Mouse (Mus musculus) T-helper 17 cell (primary cell): ENCODE data around the gene Pigo.

Experiments
- in situ Hi-C, 2 experiments: fragments of 300-600 bp; cut with MboI, MseI; formaldehyde crosslinking; loops; 1 replicate in 1 of 2; 2 replicates in 1 of 2; pipeline ENCODE4 v1.15.1; 2025; ENCODE audit warnings: high pct_unique_total_duplicates in 2 of 2

The Pigo gene

DNA sequence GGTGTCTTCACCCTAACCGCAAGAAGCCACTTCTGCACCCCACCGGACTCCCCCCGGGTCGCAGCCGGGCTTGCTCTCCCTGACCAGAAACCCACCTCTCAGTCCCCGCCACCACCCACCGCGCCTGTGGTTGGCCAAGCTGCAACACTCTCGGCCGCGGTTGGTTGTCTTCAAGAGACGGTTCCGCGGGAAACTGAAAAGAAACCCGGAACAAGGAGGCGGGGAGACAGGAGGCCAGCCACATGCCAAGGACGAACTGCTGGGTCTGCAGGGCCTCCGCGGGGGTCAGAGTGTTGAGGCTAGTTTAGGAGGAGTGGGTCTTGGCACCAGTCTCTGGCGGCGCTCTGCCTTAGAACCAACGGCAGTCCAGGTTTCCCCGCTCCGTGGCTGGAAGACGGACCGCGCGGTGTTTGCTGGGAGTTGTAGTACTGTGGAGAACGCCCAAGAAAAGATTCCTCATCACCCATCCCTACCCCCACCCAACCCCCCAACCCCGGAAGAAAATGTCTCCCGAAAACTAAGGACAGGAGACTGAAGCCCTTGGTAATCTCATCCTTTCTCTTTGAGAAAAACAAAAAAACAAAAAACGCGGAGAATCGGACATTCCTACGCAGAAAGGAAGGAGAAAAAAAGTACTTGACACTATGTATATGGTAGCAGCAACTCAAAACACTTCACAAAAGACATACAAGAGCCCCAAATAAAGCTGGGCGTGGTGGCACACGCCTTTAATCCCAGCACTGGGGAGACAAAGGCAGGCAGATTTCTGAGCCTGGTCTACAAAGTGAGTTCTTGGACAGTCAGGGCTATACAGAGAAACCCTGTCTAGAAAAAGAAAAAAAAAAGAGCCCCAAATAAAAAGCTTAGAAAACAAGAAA, 15.2 kb downstream of the Pigo start, which contains the start of gene Fancg:
Gene Fancg (minus strand): TSS at position 346 of the 878 bp plus-strand sequence.
- in situ Hi-C loops, result loop anchor here in 1 of 2 experiments (25.0 kb wide), 1 partner anchor 427 kb away; the partner anchor contains the start of genes Fam166b and Tesk1

DNA sequence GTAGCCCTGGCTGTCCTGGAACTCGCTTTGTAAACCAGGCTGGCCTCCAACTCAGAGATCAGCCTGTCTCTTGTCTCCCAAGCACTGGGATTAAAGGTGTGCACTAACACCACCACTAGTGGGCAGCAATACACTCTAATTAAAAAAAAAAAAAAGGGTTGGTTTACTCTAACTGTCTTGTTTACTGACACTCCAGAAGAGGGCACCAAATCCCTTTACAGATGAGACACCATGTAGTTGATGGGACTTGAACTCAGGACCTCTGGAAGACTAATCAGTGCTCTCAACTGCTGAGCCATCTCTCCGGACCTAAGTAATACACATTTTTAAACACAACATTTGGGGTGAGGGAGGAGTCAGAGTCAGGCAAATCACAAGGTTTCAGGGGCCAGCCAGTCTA, 19.9 kb downstream of the Pigo start:
- in situ Hi-C loops, result loop anchor here (10.0 to 25.0 kb wide), 2 partner anchors 432 to 559 kb away; partner anchors contain the start of genes Creb3 (in 1 of the 2), Fam166b (in 1 of the 2), Tesk1 (in 1 of the 2) and Tln1 (in 1 of the 2)

DNA sequence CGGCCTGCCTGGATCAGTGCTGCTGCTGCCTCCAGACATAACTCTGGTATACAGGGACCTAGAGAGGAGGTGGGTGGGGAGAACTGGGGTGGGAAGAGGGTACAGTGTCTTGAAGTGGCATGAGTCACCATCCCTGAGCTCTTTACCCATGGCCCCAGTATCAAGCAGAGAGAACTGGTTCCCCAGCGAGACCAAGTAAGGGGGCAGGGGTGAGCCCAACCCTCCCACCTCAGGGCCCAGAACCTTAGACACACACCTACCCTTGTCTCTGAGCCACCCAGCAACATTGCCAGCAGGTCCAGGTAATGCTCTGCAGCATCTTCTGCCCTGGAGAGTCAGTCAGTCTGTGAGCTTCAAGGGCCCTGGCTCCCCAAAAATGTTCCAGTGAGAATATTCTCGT, 20.7 kb downstream of the Pigo start:
- in situ Hi-C loops, result loop anchor here (10.0 to 25.0 kb wide), 2 partner anchors 432 to 560 kb away; partner anchors contain the start of genes Creb3 (in 1 of the 2), Fam166b (in 1 of the 2), Tesk1 (in 1 of the 2) and Tln1 (in 1 of the 2)

DNA sequence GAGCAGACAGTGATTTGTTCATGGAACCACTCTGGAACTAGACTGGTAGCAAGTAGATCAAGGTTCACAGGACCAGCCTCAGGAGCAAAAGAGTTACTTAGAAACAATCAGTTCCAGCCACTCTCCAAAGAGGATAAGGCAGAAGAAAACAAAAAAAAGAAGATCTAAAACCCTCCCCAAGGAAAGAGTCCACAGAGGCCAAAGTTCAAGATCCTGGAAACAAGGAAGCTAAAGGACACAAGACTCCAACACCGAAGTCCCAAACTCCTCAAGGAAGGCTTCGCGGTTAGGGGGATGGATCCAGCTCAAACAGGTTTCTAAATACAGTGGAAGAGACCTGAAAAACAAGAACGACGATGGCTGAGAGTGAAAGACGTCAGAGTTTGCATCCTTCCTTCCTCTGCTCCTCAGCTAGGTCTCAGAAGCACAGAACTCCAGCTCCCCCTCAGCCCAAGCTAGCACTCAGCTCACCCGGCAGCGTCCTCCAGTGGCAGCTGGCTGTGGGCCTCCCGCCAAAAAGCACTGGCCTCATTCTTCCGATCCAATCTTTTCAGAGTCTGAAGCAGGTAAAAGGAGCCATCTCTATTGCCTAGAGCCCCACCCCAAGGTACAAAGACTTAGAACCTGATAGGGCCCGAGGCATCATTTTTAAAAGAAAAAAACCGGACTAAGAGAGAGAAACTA, 22.7 kb downstream of the Pigo start:
- in situ Hi-C loops, result loop anchor here (10.0 to 25.0 kb wide), 2 partner anchors 434 to 562 kb away; partner anchors contain the start of genes Creb3 (in 1 of the 2), Fam166b (in 1 of the 2), Tesk1 (in 1 of the 2) and Tln1 (in 1 of the 2)

DNA sequence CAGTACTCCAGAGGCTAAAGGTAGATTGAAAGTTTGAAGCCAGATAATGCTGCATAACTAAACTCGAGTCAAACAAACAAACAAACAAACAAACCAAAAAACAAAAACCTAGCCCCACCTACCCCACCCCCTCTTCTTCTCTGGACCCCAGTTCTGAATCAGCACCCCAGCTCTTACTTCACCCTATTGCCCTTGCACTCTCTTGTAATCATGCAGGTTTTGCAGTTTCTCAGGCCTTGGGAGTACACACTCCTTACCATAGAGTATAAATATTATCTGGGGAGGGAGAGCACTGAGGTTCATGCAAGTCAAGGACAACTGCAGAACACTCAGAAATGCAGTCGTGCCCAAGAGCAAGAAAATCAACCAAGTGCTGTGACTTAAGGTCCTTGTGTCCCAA, 24.3 kb downstream of the Pigo start:
- in situ Hi-C loops, result loop anchor here (10.0 to 25.0 kb wide), 2 partner anchors 436 to 564 kb away; partner anchors contain the start of genes Creb3 (in 1 of the 2), Fam166b (in 1 of the 2), Tesk1 (in 1 of the 2) and Tln1 (in 1 of the 2)

DNA sequence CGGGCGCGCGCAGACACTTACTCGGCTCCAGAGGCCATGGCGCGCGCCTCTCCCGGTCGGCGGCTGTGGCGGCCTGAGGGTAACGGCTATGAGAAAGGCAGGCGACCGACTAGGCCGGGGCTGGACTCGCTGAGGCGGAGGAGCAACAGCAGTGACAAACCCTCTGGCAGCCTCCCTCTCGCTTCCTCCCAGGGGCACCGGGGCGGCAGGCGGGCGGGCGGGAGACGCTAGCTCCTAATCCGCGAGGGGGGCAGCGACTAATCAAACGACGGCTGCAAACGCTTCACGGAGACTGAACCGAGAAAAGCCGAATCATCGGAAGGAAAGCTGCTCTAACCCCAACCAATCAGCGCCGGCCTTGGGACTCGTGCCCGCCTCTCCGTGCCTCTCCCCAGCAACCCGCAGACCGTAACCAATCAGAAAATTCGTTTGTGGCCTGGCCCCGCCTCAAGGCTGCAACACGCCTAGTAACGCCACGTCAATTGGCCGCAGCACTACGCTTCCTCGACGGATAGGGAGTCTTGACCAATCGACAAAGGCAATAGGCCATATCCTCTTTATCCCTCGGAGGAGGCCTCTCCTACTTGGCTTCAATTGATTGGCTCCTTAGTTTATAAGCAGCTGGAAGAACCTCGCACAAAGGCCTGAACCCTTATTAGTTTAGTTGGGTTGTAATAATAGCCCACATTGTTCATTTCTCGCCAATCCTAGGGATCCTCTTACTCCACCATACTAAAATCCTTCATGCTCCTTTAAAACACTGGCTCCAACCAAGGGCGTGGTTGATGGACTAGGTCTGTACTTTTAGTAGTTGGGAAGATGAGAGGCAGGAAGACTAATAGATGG, 25.3 kb downstream of the Pigo start, which contains the start of gene Vcp:
Gene Vcp (minus strand): TSS at position 367 of the 846 bp plus-strand sequence.
- in situ Hi-C loops, result loop anchor here (10.0 to 25.0 kb wide), 2 partner anchors 437 to 564 kb away; partner anchors contain the start of genes Creb3 (in 1 of the 2), Fam166b (in 1 of the 2), Tesk1 (in 1 of the 2) and Tln1 (in 1 of the 2)

DNA sequence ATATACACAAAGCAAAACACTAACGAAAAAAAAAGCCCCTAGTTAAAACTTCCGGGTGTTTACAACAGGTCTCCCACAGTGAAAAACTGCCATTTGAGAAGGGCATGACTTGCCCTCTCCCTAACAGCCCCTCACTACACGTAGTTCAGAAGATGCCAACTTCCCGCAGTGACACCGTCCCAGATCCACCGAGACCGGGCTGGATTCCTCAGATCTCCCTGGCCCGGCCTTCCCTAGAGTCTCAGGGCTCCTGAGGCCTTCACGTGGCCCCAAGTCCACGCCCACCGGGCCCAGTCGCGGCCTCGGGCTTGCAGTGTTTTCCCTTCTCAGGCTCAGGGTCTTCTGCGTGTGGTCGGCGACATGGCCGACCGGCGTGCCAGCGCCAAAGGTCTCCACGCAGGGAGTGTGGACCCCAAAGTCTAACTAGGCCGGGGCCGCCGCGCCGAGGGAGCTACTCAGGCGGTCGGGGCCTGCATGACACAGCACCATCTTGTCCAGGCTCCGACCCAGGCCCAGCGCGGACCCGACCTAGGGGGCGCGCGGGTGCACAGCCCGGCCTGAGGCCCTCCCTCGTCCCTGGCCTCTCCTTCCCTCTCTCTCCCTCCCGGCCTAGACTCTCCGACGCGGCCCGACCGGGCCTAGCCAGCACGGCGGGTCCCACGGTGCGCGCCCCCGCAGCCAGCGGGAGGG, 26.0 kb downstream of the Pigo start:
- in situ Hi-C loops, result loop anchor here (10.0 to 25.0 kb wide), 3 partner anchors 438 to 1855 kb away; partner anchors contain the start of genes Creb3 (in 1 of the 2), Fam166b (in 1 of the 2), Tesk1 (in 1 of the 2) and Tln1 (in 1 of the 2)

DNA sequence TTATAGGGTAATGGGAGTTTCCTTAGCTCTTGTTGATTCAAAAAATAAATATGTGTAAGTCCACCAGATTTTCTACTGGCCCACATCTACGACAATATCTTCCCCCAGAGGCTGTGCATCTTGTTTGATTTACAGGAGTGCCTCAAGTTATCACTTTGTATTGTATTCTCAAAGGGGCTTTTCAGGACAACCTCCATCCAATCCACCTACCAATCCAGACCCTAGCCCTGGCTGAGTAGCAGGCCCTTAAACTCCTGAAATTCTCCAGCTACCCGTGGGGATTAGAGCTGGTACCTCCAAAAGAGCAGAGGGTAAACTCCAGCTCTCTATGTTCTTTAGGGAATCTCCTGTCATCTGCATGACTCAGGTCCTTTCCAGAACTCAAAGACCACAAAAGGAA, 27.6 kb downstream of the Pigo start:
- in situ Hi-C loops, result loop anchor here in 1 of 2 experiments (10.0 kb wide), 1 partner anchor 1853 kb away; no protein-coding TSS in a partner anchor

DNA sequence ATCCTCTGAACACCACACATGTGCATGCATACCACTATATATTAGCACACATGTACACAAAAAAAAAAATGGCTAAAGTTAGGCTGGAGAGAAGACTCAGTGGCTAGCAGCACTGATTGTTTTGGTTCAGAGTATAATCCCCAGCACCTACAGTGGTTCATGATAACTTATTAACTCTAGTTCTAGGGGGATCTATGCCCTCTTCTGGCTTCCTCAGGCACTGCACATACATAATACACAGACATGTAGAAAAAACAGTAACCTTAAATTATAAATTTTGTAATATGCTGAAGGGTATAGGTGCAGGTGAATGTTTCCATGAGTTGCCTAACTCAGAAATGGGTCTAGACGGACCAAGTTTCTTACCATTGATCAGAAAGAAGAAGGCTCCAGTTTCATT, 37.3 kb downstream of the Pigo start:
- in situ Hi-C loops, result loop anchor here in 1 of 2 experiments (10.0 kb wide), 1 partner anchor 1983 kb away; no protein-coding TSS in a partner anchor

DNA sequence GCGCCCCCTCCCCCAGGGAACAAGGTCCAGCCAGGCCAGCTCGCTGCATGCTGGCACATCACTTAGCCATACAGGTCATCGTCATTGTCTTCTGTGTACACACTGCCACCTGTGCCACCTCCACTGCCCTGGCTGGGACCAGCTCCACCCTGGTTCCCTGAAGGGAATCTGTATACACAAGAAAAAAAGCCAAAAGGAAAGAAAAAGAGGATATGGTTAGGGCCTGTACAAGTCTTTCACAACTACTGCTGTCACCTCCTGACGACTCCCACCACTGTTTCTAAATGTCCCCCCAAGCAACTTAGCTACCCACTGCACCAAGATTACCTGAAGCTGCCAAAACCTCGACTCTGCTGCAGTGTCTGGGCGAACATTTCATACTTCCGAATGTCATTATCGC, 45.2 kb downstream of the Pigo start:
- in situ Hi-C loops, result loop anchor here in 1 of 2 experiments (10.0 kb wide), 1 partner anchor 1976 kb away; no protein-coding TSS in a partner anchor

DNA sequence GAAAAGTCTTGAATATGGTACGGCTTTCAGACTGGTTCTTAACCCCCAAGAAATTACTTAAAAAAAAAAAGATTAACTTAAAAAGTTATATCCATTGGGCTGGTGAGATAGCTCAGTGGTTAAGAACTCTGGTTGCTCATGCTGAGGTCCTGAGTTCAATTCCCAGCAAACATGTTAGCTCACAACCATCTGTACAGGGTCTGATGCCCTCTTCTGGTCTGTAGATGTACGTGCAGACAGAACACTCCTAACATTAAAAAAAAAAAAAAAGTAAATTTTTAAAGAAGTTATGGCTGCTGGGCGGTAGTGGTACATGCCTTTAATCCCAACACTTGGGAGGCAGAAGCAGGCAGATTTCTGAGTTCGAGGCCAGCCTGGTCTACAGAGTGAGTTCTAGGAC, 47.6 kb downstream of the Pigo start:
- in situ Hi-C loops, result no loop called here

DNA sequence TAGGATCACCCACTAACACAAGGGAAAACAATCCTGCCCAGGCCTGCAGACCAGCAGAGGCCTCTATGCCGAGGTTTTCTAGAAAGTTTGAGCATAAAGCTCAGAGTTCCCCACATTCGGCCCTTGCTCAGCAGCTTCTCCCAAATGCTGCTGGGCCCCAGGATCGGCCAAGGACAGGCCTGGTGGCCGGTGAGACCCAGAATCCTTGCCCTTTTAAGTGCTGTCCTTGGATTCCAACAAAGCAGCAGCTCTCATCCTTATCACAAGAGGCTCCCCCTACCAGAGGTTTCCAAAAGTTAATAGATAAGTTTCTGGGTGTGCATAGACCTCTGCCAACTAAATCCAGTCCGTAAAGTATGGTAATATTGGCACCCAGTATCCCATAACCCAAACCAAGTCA, 51.8 kb downstream of the Pigo start:
- in situ Hi-C loops, result loop anchor here in 1 of 2 experiments (5.0 kb wide), 1 partner anchor 102 kb away; the partner anchor contains the start of gene Fam205c

DNA sequence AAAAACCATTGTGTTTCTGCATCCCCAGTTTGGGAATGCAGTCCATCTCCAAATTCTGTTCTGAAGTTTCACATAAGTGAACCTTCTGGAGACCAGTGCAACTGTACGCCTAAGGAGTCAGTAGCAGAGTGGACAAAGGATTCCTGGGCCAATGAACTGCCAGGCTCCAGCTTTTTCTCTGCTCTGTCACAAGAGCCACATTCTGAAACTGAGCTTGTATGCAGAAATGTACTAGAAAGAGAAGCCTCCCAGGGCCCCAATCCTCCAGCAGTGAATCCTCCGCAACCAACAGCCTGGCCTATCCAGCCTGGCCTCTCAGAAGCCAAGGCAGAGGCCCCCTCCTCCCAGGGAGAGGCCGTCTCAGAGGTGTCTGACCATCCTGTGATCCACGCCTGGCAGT, 52.7 kb downstream of the Pigo start:
- in situ Hi-C loops, result loop anchor here in 1 of 2 experiments (5.0 kb wide), 1 partner anchor 101 kb away; the partner anchor contains the start of gene Fam205c

DNA sequence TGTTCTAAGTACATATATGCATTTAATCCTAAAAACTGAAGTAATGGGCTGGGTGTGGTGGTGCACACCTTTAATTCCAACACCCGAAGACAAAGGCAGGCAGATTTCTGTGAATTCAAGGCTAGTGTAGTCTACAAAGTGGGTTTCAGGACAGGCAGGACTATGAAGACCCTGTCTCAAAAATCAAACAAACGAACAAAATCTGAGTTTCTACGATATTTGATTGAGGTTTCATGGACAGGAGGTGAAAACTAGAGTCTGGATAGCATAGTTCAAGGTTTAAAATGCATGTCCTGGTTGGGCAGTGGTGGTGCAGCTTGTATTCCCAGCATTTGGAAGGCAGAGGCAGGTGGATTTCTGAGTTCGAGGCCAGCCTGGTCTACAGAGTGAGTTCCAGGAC, 56.3 kb downstream of the Pigo start, which contains the start of gene 1700022I11Rik:
Gene 1700022I11Rik (plus strand): TSS at position 301 of the 400 bp plus-strand sequence.
- in situ Hi-C loops, result no loop called here
